Mouse (Mus musculus) embryonic fibroblast, embryonic 13.5 days (primary cell): ENCODE data around the gene Ube2cbp. TPM values are rescaled to one million over a fixed set of nuclear protein-coding genes. Genes with fewer than 3 reads are reported as not detected.

Experiments used
- H3K27ac ChIP-seq: 2 replicates; pipeline ENCODE4 v1.5.1; 2012; ENCODE audit warnings: low read length, control low read depth, inconsistent platforms; ENCODE audit not compliant: insufficient read depth
- H3K4me1 ChIP-seq: 2 replicates; pipeline ENCODE4 v1.6.1; 2011; ENCODE audit warnings: low read length; ENCODE audit not compliant: control insufficient read depth, insufficient read depth
- H3K4me3 ChIP-seq: 2 replicates; pipeline ENCODE4 v1.5.1; 2011; ENCODE audit warnings: mild to moderate bottlenecking, control low read depth, low read length; ENCODE audit not compliant: insufficient read depth
- CTCF ChIP-seq: IDR thresholded peaks from 2 replicates; pipeline ENCODE4 v1.5.1; 2011; ENCODE audit warnings: mild to moderate bottlenecking, control low read depth, low read length, moderate library complexity, borderline replicate concordance; ENCODE audit not compliant: insufficient read depth
- POLR2A ChIP-seq: IDR thresholded peaks from 2 replicates; pipeline ENCODE4 v1.6.1; 2011; ENCODE audit warnings: low read depth, mild to moderate bottlenecking, control low read depth, low read length, moderate library complexity
- polyA plus RNA-seq: library from polyadenylated mRNA; stranded (reverse); fragments of >200 nt; gene quantifications from 2 replicates; pipeline ENCODE4 v1.2.4, GENCODE M21; 2011; ENCODE audit warnings: low read depth; ENCODE audit not compliant: missing spikeins, insufficient read length

Ube2cbp gene
- polyA plus RNA-seq, 1 experiment = 1.8 TPM

DNA sequence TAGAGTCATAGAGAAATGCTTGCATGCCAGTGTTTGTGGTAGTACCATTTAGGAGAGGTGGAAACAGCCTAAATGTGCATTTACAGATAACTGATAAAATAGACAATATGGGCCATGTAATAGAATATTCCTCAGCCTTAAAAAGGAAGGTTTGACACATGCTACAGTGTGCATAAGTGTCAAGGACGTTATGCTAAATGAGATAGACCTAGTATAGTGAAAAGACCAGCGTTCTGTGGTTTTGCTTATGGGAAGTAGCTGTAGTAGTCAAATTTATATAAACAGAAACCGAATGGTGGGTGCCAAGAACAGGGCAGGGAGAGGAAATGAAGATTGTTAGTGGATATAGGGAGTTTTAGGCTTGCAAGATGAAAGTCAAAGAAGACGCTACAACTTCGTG, 12.0 kb upstream of the Ube2cbp start:
- Histone ChIP-seq H3K4me3 (no peak overlapping the region), H3K27ac (no peak overlapping the region), H3K4me1 (no peaks in the 10 kb centered on the region)
- TF ChIP-seq POLR2A (no peak), CTCF (no peak)

DNA sequence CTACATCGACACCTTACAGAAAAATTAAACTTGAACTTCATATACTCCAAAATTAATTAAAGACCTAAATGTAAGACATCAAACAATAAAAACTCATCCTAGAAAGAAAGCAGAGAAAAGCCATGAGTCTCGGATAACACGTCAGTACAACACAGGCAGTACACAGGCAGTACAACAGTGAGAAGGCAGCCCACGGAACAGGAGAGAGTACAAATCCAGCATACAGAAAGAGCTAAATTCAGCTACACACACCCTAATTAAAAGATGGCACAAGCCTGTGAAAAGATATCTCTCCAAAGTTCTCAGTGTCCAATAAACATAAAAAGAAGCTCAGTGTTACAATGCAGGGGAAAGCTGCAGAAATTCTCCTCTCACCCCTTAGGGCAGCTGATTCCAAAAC, 11.2 kb upstream of the Ube2cbp start:
- Histone ChIP-seq H3K4me3 (no peak overlapping the region), H3K4me1 (no peaks in the 10 kb centered on the region), H3K27ac (no peak overlapping the region)
- TF ChIP-seq CTCF = no peak
- no peak for TF ChIP-seq POLR2A

DNA sequence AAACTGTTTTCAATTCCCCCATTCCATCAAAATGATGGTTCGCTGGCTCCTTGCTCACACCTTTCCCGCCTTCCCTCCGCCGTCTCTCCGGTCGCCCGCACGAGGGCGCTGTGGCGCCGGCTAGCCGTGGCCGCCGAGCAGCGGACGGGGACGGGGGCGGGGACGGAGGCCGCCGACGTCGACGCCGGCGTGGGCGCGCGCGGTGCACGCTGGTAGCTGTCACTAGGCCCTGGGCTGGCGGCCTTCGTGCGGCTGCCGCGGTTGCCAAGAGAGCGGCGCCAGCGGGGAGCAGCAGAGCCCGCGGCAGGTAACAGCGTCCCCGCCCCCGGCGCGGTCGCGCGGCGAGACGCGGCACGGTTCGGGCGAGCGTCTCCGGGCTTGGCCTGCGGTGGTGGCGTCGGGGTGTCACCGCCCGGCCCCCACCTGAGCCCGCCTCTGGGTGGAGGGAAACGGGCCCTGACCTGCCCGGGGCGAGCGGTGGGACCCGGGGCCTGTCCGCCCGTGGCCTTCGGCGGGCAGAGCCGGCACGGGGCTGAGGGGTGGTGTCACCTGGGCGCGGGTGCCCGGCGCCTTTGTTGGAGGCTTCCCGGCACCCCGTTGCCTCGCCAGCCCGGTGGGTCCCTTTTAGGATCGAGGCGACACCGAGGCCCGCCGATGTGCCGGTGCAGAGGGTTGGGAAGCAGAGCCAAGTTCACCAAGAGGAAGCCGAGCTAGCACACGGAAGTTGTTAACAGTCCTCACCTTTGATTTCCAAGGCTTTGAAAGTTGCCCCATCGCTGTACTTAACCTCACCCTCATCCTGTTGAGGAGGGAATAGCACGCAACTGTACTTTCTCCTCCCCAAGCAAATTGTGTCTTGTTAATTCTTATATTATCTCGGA, 2.5 kb upstream of the Ube2cbp start, which contains the start of gene Dop1a:
Gene Dop1a, plus strand, starts transcription at position 165 of the 881 bp plus-strand sequence.
- Histone ChIP-seq H3K27ac (peak within 1 kb of the TSS; percentile 21; the same call in 1 of the 2 replicates), H3K4me3 (peak within 1 kb of the TSS; percentile 96), H3K4me1 (0 out of 2 replicates have a peak, but pooled peaks cover 2% of the 10 kb centered on the region)
- peak; percentile 79 for TF ChIP-seq CTCF
- TF ChIP-seq POLR2A = peak; percentile 76

DNA sequence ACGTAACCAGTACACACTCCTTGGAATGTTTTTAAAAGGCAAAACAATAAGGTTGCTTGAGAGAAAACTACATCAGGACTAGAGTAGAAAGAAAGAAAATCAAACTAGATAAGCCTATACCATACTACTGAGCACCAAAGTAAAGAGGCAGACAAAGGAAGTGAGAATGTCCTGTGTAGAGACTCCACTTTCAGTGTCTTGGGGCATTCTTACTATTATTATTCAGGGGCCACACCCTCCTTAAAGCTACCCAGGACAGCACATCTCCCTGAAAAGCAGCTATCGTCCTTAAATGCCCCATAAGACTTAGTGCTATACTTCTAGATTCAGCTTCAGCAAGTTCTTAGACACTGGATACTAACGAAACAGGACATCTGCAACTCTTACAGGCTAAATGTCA, 11.1 kb downstream of the Ube2cbp start:
- TF ChIP-seq CTCF (no peak), POLR2A (no peak)
- Histone ChIP-seq H3K4me1 (peaks cover 6% of the 10 kb centered on the region), H3K27ac (peak overlapping the region; percentile 27; the same call in 1 of the 2 replicates), H3K4me3 (no peak overlapping the region)

DNA sequence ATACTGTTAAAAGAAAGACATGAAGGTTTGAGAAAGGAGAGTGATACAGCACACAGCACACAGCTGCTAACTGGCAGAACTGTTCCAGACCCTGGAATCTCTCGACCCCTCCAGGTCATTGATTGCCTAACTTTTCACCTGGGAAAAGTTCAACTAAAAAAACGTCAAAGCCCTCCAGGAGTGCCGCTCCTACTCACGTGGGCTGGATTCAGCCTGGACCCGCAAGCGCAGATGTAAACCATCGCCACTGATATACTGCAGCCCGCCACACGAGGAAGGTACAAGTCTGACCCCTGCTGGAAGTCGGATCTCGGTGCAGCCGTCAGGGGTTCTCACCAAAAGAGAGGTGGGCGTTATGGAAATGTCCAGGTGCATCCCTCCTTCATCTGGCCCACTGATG, 13.1 kb downstream of the Ube2cbp start:
- H3K27ac ChIP-seq = no peak overlapping the region
- no peak overlapping the region for H3K4me3 ChIP-seq
- TF ChIP-seq CTCF (peak; percentile 82), POLR2A (no peak)
- peaks cover 6% of the 10 kb centered on the region for H3K4me1 ChIP-seq

DNA sequence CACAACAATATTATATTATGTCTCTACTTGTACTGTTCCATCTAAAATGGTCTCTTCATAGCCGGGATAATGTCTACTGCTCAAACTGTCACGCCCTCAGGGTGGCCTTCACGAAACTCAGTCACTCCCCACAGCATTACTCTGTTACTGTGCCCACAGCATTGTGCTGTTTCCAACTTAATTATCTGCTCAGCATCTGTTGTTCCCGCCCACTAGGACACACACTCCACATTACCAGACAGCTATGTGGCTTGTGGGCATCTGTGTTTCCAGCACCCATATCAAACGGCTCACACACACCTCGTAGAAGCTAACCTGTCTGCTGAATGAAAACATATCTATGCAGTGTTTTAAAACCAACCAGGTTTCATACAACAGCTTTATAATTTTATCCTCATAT, 13.7 kb downstream of the Ube2cbp start:
- no peak overlapping the region for H3K27ac ChIP-seq
- no peak overlapping the region for H3K4me3 ChIP-seq
- H3K4me1 ChIP-seq = peaks cover 6% of the 10 kb centered on the region
- no peak for TF ChIP-seq CTCF
- TF ChIP-seq POLR2A = no peak

DNA sequence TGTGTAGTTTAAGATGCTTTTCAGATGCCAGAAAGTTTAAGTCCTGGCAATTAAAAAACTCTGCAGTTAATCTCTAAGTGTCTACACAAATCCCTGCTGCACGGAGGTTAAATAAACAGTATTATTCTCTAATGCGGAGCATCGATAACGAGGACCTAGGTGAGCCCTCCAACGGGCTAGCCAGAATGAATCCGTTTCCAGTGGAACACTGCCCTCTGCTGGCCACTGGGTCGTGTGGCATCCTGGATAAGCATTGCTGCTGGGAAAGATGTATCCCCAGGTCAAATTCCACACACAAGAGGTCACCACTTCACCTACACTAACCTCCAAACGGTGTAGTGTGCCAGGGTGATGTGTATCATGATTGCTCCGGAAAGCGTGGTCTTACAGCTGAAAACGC, 15.2 kb downstream of the Ube2cbp start:
- Histone ChIP-seq H3K4me3 (no peak overlapping the region), H3K4me1 (peaks cover 6% of the 10 kb centered on the region), H3K27ac (no peak overlapping the region)
- peak; percentile 91 for TF ChIP-seq CTCF
- TF ChIP-seq POLR2A = no peak

DNA sequence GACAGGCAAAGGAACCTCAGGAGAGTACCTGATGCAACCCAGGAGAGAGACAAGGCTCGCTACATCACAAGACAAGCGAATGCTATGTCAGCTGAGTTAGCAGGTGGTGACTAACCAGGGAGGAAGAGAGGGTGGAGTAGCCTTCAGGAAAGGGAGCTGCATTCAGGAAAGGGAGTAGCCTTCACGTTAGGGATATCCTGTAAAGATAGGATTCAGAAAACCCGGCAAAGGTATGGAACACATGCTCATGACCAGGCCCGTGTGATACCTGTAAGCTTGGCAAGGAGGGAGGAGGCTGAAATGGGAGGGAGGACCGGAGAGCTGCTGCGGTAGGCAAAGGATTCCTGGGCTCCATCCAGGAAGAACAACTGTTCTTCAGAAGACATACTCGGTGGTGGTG, 17.3 kb downstream of the Ube2cbp start:
- H3K27ac ChIP-seq = no peak overlapping the region
- TF ChIP-seq POLR2A = no peak
- TF ChIP-seq CTCF = no peak
- no peak overlapping the region for H3K4me3 ChIP-seq
- H3K4me1 ChIP-seq = no peaks in the 10 kb centered on the region

DNA sequence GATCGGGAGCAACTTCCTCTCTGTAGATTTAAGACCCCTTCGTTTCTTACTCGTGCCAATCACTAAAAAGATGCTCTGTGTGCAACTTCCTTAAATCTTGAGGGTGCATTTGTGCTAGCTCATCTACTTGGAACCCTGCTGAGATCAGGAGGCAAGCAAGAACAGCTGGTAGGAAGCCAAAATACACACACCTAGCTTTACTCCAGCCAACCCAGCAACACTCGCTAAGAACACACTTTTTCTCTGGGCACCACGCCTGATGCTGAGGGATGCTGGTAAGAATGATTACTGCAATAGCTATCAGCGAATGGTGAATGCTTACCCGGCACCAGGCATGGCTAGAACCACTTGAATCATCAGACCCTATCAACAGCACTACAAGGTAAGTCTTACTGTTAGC, 17.9 kb downstream of the Ube2cbp start:
- no peaks in the 10 kb centered on the region for H3K4me1 ChIP-seq
- no peak overlapping the region for H3K4me3 ChIP-seq
- TF ChIP-seq POLR2A (no peak), CTCF (no peak)
- no peak overlapping the region for H3K27ac ChIP-seq

DNA sequence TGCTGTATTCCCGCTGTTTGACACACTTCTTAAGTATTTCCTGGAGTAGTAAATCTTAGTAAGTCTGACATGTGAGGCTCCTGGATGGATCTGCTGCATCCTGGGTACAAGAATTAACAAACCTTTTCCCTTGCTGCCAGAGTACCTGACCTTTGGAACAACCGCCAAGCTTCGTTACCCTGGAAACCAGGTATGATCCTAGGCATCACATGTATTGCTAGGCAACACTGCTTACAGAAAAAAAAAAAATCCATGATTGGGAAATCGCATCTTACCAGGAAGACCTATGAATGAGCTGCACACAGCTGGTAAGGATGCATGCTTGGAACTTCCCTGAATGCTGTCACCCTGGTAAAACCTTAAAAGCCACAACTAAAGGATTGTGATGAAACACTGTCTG, 22.5 kb downstream of the Ube2cbp start:
- Histone ChIP-seq H3K4me1 (no peaks in the 10 kb centered on the region), H3K4me3 (no peak overlapping the region), H3K27ac (no peak overlapping the region)
- TF ChIP-seq CTCF (no peak), POLR2A (no peak)
